Comparison of ENCODE assay signal across 18 mouse cellular contexts in the genomic region with DNA sequence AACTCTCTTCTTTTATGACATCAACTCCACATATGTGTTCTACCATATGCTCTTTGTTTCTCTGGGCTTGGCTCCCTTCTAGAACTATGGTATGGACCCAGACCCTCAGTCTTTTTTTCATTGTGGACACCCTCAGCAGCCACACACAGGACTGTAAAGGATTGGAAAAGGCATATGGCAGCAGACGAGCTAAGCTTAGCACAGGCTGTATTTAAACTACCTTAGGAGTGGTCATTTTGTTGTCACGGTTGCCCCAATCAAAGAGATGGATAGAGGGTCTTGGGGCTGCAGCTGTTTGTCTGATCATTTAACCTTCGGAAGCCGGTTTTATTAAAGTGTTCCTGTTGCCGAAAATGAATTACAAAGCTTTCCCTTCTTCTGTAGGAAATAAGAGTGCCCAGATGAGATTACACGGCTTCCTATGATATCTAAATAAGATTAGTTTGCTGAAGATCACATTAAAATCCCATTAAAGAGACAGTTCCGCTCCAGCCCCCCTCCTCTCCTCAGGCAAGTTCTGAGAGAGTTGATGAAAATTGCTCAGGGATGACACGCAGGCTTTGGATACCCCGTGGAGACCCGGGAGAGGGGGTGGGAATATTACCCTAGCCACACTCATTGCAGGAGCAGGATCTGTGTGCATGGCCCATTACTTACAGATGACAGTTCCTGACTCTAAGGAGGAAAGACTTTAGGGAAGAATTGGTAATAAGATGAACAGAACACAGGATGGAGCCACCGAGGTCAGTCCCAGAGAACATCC.
A peak's percentile ranks its signal among the peaks of the same experiment; 100 is the strongest.
DNase-seq lines count a peak whose midpoint lies in the region; ATAC-seq and TF ChIP-seq lines count a peak whose summit lies in the region.
"Had no signal": no experiment of that assay in that cellular context is flagged by ENCODE, and none has a peak within 500 bp of the region (broad histone marks: within the 10 kb centered on the region; RNA-seq: fewer than 3 reads in every experiment).

No protein-coding gene starts in this region.

- 73% methylated on average over 11 of the region's 11 CpGs for WGBS in intestine, embryonic 14.5 days
- WGBS in intestine, embryonic 16.5 days = 75% methylated on average over 11 of the region's 11 CpGs
- 50% methylated on average over 11 of the region's 11 CpGs for WGBS in hindbrain, postnatal 0 days
- 45% methylated on average over 11 of the region's 11 CpGs for WGBS in midbrain, embryonic 16.5 days
- WGBS in lung, postnatal 0 days = 65% methylated on average over 11 of the region's 11 CpGs

- TF ChIP-seq CTCF in brain, embryonic 14.5 days (IDR thresholded peaks at IDR 0.05; ENCODE audit: borderline replicate concordance, extremely low read depth, insufficient read depth, insufficient read length) = no peak
- no peak for TF ChIP-seq CTCF in hindbrain, postnatal 0 days (IDR thresholded peaks at IDR 0.05; ENCODE audit: low read depth)
- TF ChIP-seq CTCF in lung, postnatal 0 days (IDR thresholded peaks at IDR 0.05) = no peak

- no peak for TF ChIP-seq EP300 in lung, postnatal 0 days (IDR thresholded peaks at IDR 0.05)

- no peaks in the 10 kb centered on the region for H3K9me3 ChIP-seq in intestine, embryonic 14.5 days (ENCODE audit: control insufficient read depth, low read length)
- H3K9me3 ChIP-seq in intestine, embryonic 16.5 days (ENCODE audit: control insufficient read depth, low read length) = no peaks in the 10 kb centered on the region
- H3K9me3 ChIP-seq in hindbrain, postnatal 0 days (ENCODE audit: low read length) = no peaks in the 10 kb centered on the region
- H3K9me3 ChIP-seq in midbrain, embryonic 16.5 days (replicated peaks; ENCODE audit: control insufficient read depth, low read length, poor library complexity, severe bottlenecking) = no peaks in the 10 kb centered on the region
- no peaks in the 10 kb centered on the region for H3K9me3 ChIP-seq in lung, postnatal 0 days (ENCODE audit: low read length)

- no peaks in the 10 kb centered on the region for H3K4me1 ChIP-seq in intestine, embryonic 14.5 days (replicated peaks; ENCODE audit: control insufficient read depth, insufficient read depth, low read length)
- H3K4me1 ChIP-seq in intestine, embryonic 16.5 days (ENCODE audit: control insufficient read depth, insufficient read depth, low read length) = no peaks in the 10 kb centered on the region
- no peaks in the 10 kb centered on the region; the same call in 1 of the 2 replicates for H3K4me1 ChIP-seq in hindbrain, postnatal 0 days (ENCODE audit: insufficient read depth, low read length)
- H3K4me1 ChIP-seq in midbrain, embryonic 16.5 days (ENCODE audit: control insufficient read depth, insufficient read depth, low read length) = no peaks in the 10 kb centered on the region
- no peaks in the 10 kb centered on the region for H3K4me1 ChIP-seq in lung, postnatal 0 days (ENCODE audit: insufficient read depth, low read depth, low read length)

- no peak for TF ChIP-seq POLR2A in brain, embryonic 14.5 days (IDR thresholded peaks at IDR 0.05; ENCODE audit: borderline replicate concordance, extremely low read depth, insufficient read depth, insufficient read length, poor library complexity, severe bottlenecking)

- ATAC-seq in intestine, embryonic 14.5 days (replicated peaks; ENCODE audit: low FRiP score, low TSS enrichment, low read depth) = 0 out of 2 replicates have a peak, but pooled peaks have one; percentile 55
- no peak; the same call in 1 of the 2 replicates for ATAC-seq in intestine, embryonic 16.5 days
- peak; percentile 63; the same call in 1 of the 2 replicates for ATAC-seq in hindbrain, postnatal 0 days
- peak; percentile 75; the same call in 1 of the 2 replicates for ATAC-seq in midbrain, embryonic 16.5 days
- ATAC-seq in erythroid progenitor cell, adult 5-6 weeks (replicated peaks; ENCODE audit: low FRiP score, poor library complexity, severe bottlenecking) = no peak
- ATAC-seq in lung, postnatal 0 days = no peak
- ATAC-seq: forebrain, embryonic 16.5 days had no signal

- H3K27me3 ChIP-seq in intestine, embryonic 14.5 days (replicated peaks; ENCODE audit: control insufficient read depth, insufficient read depth, low read length) = no peaks in the 10 kb centered on the region
- H3K27me3 ChIP-seq in intestine, embryonic 16.5 days (replicated peaks; ENCODE audit: control insufficient read depth, insufficient read depth, low read length) = no peaks in the 10 kb centered on the region
- no peaks in the 10 kb centered on the region for H3K27me3 ChIP-seq in hindbrain, postnatal 0 days (ENCODE audit: insufficient read depth, low read length)
- no peaks in the 10 kb centered on the region for H3K27me3 ChIP-seq in midbrain, embryonic 16.5 days (ENCODE audit: control insufficient read depth, insufficient read depth, low read depth, low read length)
- no peaks in the 10 kb centered on the region for H3K27me3 ChIP-seq in lung, postnatal 0 days (replicated peaks; ENCODE audit: insufficient read depth, low read length)

- no peaks in the 10 kb centered on the region for H3K36me3 ChIP-seq in intestine, embryonic 14.5 days (ENCODE audit: control insufficient read depth, insufficient read depth, low read length)
- H3K36me3 ChIP-seq in intestine, embryonic 16.5 days (ENCODE audit: control insufficient read depth, insufficient read depth, low read length) = no peaks in the 10 kb centered on the region
- no peaks in the 10 kb centered on the region for H3K36me3 ChIP-seq in hindbrain, postnatal 0 days (ENCODE audit: insufficient read depth, low read length)
- no peaks in the 10 kb centered on the region for H3K36me3 ChIP-seq in midbrain, embryonic 16.5 days (ENCODE audit: control insufficient read depth, insufficient read depth, low read length)
- no peaks in the 10 kb centered on the region for H3K36me3 ChIP-seq in lung, postnatal 0 days (ENCODE audit: insufficient read depth, low read length)
- H3K36me3 ChIP-seq: G1E had no signal

- H3K9ac ChIP-seq in intestine, embryonic 14.5 days (ENCODE audit: low read length) = no peak overlapping the region
- H3K9ac ChIP-seq in intestine, embryonic 16.5 days (ENCODE audit: low read depth, low read length) = no peak overlapping the region
- no peak overlapping the region for H3K9ac ChIP-seq in hindbrain, postnatal 0 days (replicated peaks; ENCODE audit: low read length)
- no peak overlapping the region for H3K9ac ChIP-seq in midbrain, embryonic 16.5 days (ENCODE audit: low read depth, low read length)
- H3K9ac ChIP-seq in lung, postnatal 0 days (replicated peaks; ENCODE audit: low read depth) = no peak overlapping the region
- H3K9ac ChIP-seq: liver, embryonic 14.5 days had no signal

- H3K4me2 ChIP-seq in intestine, embryonic 14.5 days (ENCODE audit: low read length) = no peak overlapping the region
- H3K4me2 ChIP-seq in intestine, embryonic 16.5 days (ENCODE audit: low read depth, low read length) = no peak overlapping the region
- H3K4me2 ChIP-seq in hindbrain, postnatal 0 days (ENCODE audit: low read depth, low read length) = no peak overlapping the region
- no peak overlapping the region for H3K4me2 ChIP-seq in midbrain, embryonic 16.5 days (ENCODE audit: low read length)
- no peak overlapping the region for H3K4me2 ChIP-seq in lung, postnatal 0 days (replicated peaks; ENCODE audit: low read depth, low read length)

- no peak overlapping the region for H3K27ac ChIP-seq in intestine, embryonic 14.5 days (ENCODE audit: low read depth)
- no peak overlapping the region for H3K27ac ChIP-seq in intestine, embryonic 16.5 days (ENCODE audit: low read length)
- no peak overlapping the region for H3K27ac ChIP-seq in hindbrain, postnatal 0 days
- 0 out of 2 replicates have a peak overlapping the region, but pooled peaks have one; percentile 22 for H3K27ac ChIP-seq in midbrain, embryonic 16.5 days (ENCODE audit: low read length)
- no peak overlapping the region for H3K27ac ChIP-seq in lung, postnatal 0 days (ENCODE audit: low read length)
- H3K27ac ChIP-seq: layer of hippocampus, adult 2 months; liver, embryonic 14.5 days had no signal

- no peak for DNase-seq in intestine, embryonic 14.5 days (ENCODE audit: low spot score)
- DNase-seq in brain, embryonic 14.5 days (ENCODE audit: low read depth) = peak; percentile 59
- DNase-seq in hindbrain, postnatal 0 days (ENCODE audit: low spot score) = peak; percentile 38
- DNase-seq in lung, postnatal 0 days (ENCODE audit: low spot score) = no peak
- no peak for DNase-seq in adrenal gland, postnatal 10 days
- DNase-seq: adrenal gland, postnatal 36 days; cerebellum, adult 8-10 months; gastrocnemius, postnatal 36 days; kidney, adult 9 months; retina, postnatal 1 day; right cerebral cortex, postnatal 4 days had no signal

- H3K4me3 ChIP-seq in intestine, embryonic 14.5 days (ENCODE audit: low read depth, low read length) = no peak overlapping the region
- H3K4me3 ChIP-seq in intestine, embryonic 16.5 days (ENCODE audit: low read length) = no peak overlapping the region
- H3K4me3 ChIP-seq in hindbrain, postnatal 0 days (ENCODE audit: low read length) = no peak overlapping the region
- no peak overlapping the region for H3K4me3 ChIP-seq in midbrain, embryonic 16.5 days (ENCODE audit: low read depth, low read length)
- no peak overlapping the region for H3K4me3 ChIP-seq in lung, postnatal 0 days (ENCODE audit: low read depth, low read length)
- H3K4me3 ChIP-seq: layer of hippocampus, adult 2 months had no signal

Comparison
In these comparisons a context has a peak if more than half of its experiments do, and no peak if none do; other contexts are left out.
1. ATAC-seq: peak in intestine, embryonic 14.5 days (single experiment), hindbrain, postnatal 0 days (single experiment) and midbrain, embryonic 16.5 days (single experiment); none in intestine, embryonic 16.5 days (single experiment), erythroid progenitor cell, adult 5-6 weeks (single experiment) and lung, postnatal 0 days (single experiment).
2. DNase-seq: peak in brain, embryonic 14.5 days (single experiment) and hindbrain, postnatal 0 days (single experiment); none in intestine, embryonic 14.5 days (single experiment), lung, postnatal 0 days (single experiment) and adrenal gland, postnatal 10 days (single experiment).